Mouse (Mus musculus): ENCODE measurements around the gene Kcnh1.

Gene Kcnh1

GRCm38 (mm10) chr1:192190508-192191321 is at the start of gene Kcnh1:
TSS of gene Kcnh1 (plus strand) at chr1:192190774.
- peak; percentile 50 for DNase-seq (ENCODE audit: low read depth)

DNA sequence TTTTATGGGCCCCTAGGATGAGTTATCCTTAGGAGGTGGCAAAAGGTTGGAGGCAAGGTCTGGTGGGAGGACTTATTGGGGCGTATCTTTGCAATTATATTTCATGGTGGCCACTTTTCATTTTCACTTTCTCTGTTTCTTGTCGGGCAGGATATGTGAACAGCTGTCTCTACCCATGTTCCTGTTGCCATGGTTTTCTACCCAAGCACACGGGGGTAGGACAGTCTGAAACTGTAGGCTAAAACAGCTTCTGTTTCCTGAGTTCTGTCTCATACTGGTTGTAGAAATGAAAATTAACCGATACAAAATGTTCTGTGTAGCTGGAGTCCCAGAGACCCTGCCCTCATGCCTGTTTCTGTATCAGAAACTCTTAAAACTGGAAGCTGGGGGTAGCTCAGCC is 39.4 kb upstream of the Kcnh1 start:
- no peak for DNase-seq (ENCODE audit: low read depth)

GRCm38 (mm10) chr1:192171477-192171876 is 19.1 kb upstream of the Kcnh1 start:
- DNase-seq (ENCODE audit: low read depth) = no peak

DNA sequence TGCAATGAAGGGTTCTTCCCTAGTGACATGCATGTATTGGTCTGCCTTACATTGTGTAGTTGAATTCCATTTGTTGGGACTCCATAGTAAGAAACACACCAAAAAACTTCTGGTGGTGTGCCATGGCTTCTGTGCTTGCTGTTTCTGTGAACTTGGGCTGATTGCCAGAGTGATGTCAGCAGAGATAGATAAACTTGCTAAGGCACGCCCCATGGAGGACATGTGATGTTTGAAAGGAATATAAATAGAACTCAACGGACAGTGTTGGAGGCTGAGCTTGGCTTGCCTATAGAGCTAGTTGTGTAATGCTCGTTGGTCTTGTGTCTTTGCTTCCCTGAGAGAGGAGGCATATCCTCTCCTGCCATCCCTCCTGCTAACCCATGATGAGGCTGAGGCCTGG is 10.7 kb upstream of the Kcnh1 start:
- DNase-seq (ENCODE audit: low read depth) = no peak

- DNase-seq (ENCODE audit: low read depth) = no peak
Observed at GRCm38 (mm10) chr1:192181696-192182257, 8.8 kb upstream of the Kcnh1 start.

- DNase-seq (ENCODE audit: low read depth) = no peak
Observed at GRCm38 (mm10) chr1:192189056-192189455, 1.5 kb upstream of the Kcnh1 start.

DNA sequence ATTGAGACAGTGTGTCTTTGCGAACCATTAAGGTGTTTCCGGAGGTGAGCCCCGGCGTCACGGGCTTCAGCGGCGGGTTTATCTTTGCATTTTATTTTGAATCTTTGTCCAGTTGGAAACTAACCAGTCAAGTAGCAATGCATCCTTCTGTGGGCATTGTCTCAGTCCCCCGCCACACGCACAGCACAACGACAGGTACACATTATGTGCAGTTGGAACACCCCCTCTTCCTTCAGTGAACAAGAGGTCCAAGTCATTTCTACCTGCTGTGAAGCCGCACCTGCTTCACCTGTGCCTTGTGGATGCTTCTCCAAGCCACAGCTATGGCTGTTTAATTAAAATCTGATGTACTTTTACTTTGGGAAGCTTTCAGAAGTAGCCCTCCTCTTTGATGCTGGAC is 803 bp upstream of the Kcnh1 start:
- DNase-seq (ENCODE audit: low read depth) = no peak

DNA sequence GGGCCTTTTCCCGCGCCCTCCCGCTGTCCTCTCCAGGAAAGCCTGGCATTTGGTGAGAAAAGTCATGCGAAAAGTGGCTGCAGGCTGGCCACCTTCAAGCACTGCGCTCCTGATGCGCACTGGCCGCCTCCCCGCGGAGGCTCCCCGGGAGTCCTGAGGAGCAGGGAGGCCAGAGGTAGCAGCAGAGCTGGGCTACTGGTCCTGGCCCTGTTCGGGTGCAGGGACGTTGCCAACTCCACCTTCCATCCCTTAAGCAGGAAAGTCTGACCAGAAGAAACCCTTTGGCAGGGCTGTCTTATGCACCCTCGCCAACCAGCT is 707 bp downstream of the Kcnh1 start:
- no peak for DNase-seq (ENCODE audit: low read depth)

GRCm38 (mm10) chr1:192191859-192192258 is 1.3 kb downstream of the Kcnh1 start:
- no peak for DNase-seq (ENCODE audit: low read depth)

GRCm38 (mm10) chr1:192192710-192193109 is 2.1 kb downstream of the Kcnh1 start:
- no peak for DNase-seq (ENCODE audit: low read depth)

GRCm38 (mm10) chr1:192193656-192194055 is 3.1 kb downstream of the Kcnh1 start:
- DNase-seq (ENCODE audit: low read depth) = no peak

- DNase-seq (ENCODE audit: low read depth) = no peak
Observed at GRCm38 (mm10) chr1:192197495-192197894, 6.9 kb downstream of the Kcnh1 start.

DNA sequence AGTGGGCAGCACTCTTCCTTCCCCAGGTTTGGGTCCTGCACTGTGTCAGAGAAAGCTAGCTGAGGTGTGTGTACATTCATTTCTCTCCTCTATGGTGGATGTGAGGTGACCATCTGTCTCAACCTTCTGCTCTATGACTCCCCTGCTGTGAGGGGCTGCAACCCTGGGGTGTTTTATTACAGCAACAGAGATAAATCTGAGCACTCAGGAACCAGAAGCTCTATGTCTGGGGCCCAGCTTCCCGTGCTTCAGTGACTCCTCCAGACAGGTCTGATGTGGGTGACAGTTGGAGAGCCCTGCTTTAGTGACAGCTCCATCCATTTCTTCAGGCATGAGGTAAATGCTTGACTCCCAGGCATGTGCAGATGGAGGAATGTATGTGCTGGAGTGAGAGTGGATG is 12.4 kb downstream of the Kcnh1 start:
- DNase-seq (ENCODE audit: low read depth) = no peak

DNA sequence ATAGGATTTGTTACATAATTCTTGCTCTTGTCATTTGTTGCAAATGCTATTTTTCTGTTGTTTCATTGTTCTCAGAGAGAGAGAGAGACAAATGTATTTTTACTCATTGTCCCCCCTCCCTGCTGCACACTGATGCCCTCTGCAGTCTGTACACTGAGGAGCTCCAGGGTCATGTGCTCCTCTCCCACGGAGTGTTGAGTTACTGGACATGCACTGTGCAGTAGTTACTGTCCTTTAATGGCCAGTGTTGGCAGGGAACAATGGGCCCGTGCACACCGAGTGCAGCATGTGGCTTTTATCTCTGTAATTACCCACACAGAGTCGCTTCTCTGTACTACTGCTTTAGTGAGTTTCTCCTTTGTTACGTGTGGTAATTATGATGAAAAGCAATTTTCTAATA is 17.4 kb downstream of the Kcnh1 start:
- DNase-seq (ENCODE audit: low read depth) = no peak

- DNase-seq (ENCODE audit: low read depth) = no peak
Observed at GRCm38 (mm10) chr1:192212448-192212847, 21.9 kb downstream of the Kcnh1 start.

DNA sequence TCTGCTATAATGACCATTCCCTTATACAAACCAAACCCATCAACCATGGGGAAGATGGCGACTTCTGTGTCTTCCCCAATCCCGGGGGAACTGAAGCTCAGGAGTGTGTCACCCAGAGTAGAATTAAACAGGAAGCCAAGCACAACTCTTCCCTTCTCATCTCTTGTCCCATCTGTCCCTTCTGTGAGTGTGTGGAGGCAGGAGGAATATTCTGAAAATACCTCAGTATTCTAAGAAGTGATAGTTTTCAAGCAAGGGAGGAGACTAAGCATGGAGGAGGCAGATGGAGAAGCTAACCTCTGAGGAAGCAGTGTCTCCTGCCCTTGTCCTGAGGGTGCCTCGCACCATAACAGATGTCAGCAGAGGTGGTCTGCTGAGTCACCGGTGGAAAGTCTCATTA is 24.1 kb downstream of the Kcnh1 start:
- no peak for DNase-seq (ENCODE audit: low read depth)

GRCm38 (mm10) chr1:192220156-192220555 is 29.6 kb downstream of the Kcnh1 start:
- DNase-seq (ENCODE audit: low read depth) = no peak

- DNase-seq (ENCODE audit: low read depth) = no peak
Observed at GRCm38 (mm10) chr1:192224161-192224560, 33.6 kb downstream of the Kcnh1 start.

- no peak for DNase-seq (ENCODE audit: low read depth)
Observed at GRCm38 (mm10) chr1:192232696-192233095, 42.1 kb downstream of the Kcnh1 start.

- no peak for DNase-seq (ENCODE audit: low read depth)
Observed at GRCm38 (mm10) chr1:192246836-192247235, 56.3 kb downstream of the Kcnh1 start.

GRCm38 (mm10) chr1:192259146-192259545 is 68.6 kb downstream of the Kcnh1 start:
- no peak for DNase-seq (ENCODE audit: low read depth)

GRCm38 (mm10) chr1:192259616-192260015 is 69.0 kb downstream of the Kcnh1 start:
- no peak for DNase-seq (ENCODE audit: low read depth)

- DNase-seq (ENCODE audit: low read depth) = no peak
Observed at GRCm38 (mm10) chr1:192265704-192266103, 75.1 kb downstream of the Kcnh1 start.

DNA sequence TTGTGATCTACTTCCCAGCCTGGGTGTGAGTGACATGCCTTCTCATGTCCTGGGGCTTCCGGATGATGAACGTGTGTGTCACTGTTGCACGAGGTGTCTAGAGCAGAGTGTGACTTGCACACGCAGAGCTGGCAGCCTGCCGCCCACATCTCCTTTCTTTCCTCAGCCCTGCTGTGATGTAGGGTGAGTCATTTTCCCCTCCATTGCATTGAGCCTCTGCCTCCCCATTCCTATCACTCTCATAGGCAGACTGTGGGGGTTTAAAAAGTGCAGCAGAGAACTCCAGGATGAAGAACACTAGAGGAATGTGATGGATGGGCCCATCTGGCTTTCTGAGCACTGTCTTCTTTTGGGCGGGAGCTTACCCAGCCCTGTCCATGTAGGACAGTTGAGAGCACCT is 76.4 kb downstream of the Kcnh1 start:
- DNase-seq (ENCODE audit: low read depth) = no peak

Data from c-Kit-positive CD71-negative TER-119-negative erythroid progenitor cells, embryonic 14.5 days (primary cell).